Mouse (Mus musculus) layer of hippocampus, adult 9-10 months (tissue): ENCODE measurements around the gene Rangap1.

ENCODE experiments used
- DNase-seq: peaks from one replicate; pipeline ENCODE4 v3.0.0; 2022; ENCODE audit warnings: low spot score

The Rangap1 gene

DNA sequence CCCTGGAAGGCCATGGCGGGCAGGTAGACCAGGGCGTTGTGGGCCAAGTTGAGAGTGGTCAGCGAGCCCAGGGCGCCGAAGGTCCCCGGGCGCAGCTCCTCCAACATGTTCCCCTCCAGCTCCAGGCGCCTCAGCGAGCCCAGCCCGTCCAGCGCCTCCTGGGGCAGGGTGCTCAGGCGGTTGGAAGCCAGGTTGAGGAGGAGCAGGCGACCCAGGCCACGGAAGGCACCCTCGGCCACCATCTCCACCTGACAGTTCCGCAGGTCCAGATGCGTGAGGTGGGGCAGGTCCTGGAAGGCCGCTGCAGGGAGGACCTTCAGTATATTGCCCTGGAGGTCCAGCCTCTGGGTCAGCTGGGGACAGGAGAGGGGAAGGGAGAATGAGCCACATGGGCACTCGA is 50.4 kb downstream of the Rangap1 start:
- no peak for DNase-seq

DNA sequence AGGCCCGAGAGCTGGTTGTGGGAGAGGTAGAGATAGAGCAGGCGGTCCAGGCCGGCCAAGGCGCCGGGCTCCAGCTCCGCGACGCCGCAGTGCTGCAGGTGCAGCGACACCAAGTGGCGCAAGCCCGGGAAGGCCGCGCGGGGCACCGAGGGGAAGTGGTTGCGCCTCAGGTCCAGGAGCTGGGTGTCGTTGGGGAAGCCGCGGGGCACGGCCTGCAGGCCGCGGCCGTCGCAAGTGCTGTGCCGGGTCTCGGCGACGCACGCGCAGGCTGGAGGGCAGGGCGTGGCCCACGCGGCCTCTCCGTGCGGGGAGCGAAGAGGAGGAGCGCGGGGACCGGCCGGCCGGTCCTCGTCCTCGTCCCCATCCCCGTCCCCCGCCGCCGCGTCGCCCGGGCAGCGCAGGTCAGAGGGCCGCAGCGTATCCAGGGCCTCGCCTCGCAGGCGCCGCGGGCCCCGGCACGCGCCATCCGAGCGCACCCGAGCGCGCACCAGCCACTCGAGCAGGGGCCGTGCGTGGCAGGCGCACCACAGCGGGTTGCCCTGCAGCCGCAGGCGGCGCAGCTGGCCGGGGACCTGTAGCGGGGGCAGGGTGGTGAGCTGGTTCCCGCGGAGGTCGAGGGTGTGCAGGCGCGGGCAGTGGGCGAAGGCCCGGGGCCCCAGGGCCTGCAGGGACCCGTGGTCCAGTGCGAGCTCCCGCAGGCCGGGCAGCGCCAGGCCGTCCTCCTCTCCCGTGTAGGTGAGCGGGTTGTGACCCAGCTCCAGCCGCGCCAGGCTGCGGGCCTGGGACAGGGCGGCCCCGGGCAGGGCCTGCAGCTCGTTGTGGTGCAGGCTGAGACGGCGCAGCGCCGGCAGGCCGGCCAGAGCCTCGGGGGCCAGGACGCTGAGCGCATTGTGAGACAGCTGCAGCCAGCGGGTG is 51.1 kb downstream of the Rangap1 start:
- no peak for DNase-seq

DNA sequence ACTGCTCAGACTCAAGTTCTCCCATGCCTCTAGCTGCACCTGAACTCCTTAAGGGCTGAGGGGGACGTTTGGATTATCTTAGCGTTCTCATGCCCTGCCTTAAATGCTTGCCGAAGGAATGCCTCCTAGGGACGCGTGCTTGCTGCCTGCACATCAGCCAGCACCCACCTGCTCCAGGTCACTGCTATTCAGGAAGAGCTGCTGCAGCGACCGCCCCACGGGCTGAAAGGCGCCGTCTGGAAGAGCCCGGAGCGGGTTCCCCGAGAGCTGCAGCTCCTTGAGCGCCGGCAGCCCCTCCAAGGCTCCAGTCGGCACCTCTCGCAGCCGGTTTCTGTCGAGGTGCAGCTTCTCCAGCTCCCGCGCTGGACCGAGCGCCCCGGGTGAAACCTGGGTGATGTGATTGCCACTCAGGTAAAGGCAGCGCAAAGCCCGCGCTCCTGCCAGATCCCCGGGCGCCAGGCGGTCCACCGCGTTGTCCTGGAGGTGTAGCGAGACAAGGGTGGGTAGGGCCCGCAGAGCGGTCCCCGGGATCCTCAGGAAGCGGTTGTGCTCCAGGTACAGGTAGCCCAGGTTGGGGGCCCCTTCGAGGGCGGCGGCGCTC is 51.9 kb downstream of the Rangap1 start:
- DNase-seq, result no peak

DNA sequence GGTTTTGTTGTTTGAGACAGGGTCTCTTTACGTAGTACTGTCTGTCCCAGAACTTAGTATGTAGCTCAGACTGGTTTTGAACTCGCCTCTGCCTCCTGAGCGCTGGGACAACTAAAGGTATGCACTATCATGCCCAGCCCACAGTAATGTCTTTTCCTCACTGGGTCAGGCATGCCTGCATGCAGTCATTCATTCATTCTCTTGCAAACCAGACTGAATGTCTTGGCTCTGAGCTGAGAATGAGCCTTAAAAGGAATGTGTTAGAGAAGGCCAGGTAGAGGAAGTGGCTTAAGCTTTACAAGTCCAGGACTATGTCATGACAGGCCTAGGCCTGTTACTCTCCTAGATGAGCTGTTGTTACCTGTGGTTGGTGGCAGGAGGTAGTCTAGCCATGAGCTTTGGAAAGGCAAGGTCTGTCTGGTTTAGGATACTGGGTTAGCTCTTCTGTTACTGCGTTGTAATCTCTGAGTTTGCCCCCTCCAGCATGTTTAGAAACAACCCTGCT is 65.0 kb downstream of the Rangap1 start:
- DNase-seq, result no peak

DNA sequence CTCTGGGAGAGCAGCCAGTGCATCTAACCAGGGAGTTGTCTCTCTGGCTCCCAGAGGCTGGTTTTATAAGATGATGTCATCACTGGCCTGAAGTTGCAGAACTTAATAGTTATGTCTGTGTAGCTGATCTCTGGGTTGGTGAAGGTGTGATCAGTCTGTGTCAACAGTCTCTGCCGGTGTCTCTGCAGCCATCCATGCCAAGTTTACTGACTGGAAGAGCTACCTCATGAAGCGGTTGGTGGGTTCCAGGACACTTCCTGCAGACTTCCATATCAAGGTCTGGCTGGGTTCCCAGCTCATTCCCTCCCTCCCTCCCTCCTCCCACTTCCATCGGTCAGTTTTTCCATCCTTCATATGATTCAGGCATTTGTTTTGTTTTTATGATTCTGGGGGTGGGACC is 68.7 kb downstream of the Rangap1 start:
- no peak for DNase-seq

DNA sequence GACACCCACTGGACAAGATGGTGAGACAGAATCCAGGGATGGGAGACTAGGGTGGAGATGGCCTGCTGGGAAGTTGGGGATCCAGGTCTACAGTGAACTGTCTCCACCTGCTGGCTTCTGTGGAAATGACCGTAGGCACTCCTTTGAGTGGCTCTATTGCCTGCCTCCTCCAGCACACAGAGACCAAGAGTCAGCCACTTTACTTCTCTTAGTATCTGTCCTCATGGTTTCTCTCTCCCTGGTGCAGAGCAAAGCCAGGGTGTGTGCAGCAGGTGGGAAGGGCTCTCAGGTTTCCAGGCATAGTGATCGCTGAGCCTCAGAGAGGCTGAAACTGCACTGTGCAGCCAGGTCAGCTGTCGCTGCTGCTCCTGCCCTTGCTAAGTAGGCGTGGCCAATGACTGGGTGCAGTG is 75.1 kb downstream of the Rangap1 start:
- no peak for DNase-seq

DNA sequence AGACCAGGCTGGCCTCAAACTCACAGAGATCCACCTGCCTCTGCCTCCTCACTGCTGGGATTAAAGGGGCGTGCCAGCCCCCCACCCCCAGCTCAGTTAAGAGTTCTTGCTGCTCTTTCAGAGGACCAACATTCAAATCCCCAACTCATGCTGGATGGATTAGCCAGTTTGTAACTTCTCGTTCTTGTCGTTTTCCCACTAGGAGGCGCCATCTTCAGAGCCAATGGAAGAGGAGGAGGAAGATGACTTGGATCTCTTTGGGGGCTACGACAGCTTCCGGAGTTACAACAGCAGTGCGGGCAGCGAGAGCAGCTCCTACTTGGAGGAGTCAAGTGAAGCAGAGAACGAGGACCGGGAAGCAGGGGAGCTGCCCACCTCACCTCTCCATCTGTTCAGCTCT is 78.4 kb downstream of the Rangap1 start:
- DNase-seq, result no peak

DNA sequence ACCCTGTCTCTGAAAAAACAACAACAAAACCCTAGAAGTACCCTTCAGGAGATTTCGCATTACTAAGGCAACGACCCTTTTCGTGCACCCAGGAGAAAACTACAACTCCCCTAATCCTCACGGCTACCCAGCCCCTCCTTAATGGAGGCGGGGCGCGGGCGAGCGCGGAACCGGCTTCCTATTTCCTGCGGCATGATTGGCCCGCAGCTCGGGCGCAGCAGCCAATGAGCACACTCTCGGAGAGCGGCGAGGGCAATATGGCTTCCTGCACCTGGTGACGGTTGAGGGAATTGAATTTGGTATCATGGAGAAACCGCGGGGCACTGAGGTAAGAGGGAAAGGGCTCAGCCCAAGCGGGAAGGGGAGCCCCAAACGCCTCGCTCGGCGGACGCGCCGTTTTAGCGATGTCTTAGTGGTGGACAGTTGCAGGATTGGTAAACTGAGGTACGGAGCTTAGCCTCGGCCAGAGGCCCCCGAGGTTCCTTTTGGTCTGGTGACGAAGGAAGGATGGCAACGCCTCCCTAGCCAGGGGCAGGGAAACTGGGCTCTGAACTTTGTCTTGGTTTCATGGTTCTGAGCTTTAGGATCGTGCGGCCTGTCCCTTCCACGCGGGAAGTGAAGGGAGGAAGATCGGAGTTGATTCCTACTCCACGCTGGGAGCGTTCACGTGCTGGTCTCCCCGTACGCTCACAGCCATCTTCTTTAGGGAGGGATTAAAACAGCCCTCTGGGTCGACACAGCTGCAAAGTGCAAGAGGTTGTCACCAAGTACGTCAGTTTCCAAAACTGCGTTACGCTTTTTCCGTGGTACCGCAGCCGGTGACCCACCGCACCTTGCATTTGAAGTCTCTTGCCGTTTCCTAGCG is 81.4 kb downstream of the Rangap1 start, which contains the start of gene L3mbtl2:
Gene L3mbtl2 (plus strand): TSS at position 193 of the 865 bp plus-strand sequence.
- peak; percentile 69 for DNase-seq

DNA sequence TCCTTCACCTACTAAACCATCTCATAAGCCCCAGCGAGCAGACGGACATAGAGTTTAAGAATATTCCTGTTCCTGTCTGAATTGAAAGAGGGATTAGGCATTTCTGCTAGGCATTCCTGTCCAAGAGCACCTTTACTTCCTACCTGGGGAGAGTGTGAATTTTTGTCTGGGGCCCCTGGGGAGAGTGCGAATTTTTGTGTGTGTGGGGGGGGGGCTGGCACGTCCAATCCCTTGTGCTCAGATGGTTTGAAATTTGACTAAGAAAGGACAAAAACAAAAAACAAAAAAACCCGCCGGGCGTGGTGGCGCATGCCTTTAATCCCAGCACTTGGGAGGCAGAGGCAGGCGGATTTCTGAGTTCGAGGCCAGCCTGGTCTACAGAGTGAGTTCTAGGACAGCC is 82.0 kb downstream of the Rangap1 start:
- DNase-seq, result no peak

DNA sequence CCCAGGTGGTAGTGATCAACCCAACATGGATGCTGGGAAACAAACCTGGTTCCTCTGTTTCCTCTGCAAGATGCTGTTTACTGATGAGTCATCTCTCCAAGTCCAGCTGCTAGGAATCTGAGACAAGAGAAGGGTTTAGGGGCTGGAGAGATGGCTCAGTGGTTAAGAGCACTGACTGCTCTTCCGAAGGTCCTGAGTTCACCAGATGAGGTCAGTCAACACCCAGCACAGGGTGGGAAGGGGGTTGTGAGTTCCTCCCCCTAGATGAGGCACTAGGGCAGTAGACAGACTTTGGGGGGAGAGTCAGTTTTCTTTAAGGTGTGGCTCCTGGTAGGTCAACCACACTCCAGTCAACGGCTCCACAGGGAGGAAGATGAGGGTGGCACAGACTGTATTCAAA is 83.6 kb downstream of the Rangap1 start:
- no peak for DNase-seq
